Mouse (Mus musculus): ENCODE measurements around the gene Fn3k. TPM values are rescaled to one million over a fixed set of nuclear protein-coding genes. Genes with fewer than 3 reads are reported as not detected.

The Fn3k gene
- total RNA-seq (2021), result 10 to 100 TPM; 27.8 to 33.3 TPM
- long read RNA-seq, experiment 1, transcript Fn3k-201 (6 exons, 1,047 nt), result major isoform, 6 of 8 reads
- long read RNA-seq, experiment 1, partial matches to known transcripts, result 2 of 8 reads
- long read RNA-seq, experiment 1, other reads (novel, unspliced or antisense), result 0 of 8 reads
- long read RNA-seq, experiment 2, transcript Fn3k-201 (6 exons, 1,047 nt), result major isoform, 7 of 9 reads
- long read RNA-seq, experiment 2, partial matches to known transcripts, result 2 of 9 reads
- long read RNA-seq, experiment 2, other reads (novel, unspliced or antisense), result 0 of 9 reads

GRCm38 (mm10) chr11:121434156-121435155, at the start of gene Fn3k:
Gene Fn3k, plus strand, starts transcription at chr11:121434913.
- peak; percentile 94 for DNase-seq

- peak; percentile 90 to 95 for DNase-seq
These were observed 46.8 kb upstream of the Fn3k start, which contains the start of gene Rab40b for GRCm38 (mm10) chr11:121387750-121388553. Gene Rab40b, minus strand, starts transcription at chr11:121388251.

GRCm38 (mm10) chr11:121388554-121388945, 46.2 kb upstream of the Fn3k start:
- DNase-seq, result no peak

- no peak for DNase-seq
These were observed 43.9 kb upstream of the Fn3k start for GRCm38 (mm10) chr11:121390793-121391192.

- DNase-seq, result no peak
These were observed 42.3 kb upstream of the Fn3k start for GRCm38 (mm10) chr11:121392405-121392804.

GRCm38 (mm10) chr11:121407366-121408155, 27.2 kb upstream of the Fn3k start:
- DNase-seq, result no peak

- no peak for DNase-seq
These were observed 20.0 kb upstream of the Fn3k start for GRCm38 (mm10) chr11:121414762-121415161.

- DNase-seq, result no peak
These were observed 19.4 kb upstream of the Fn3k start for GRCm38 (mm10) chr11:121415351-121415750.

- no peak for DNase-seq
These were observed 16.7 kb upstream of the Fn3k start for GRCm38 (mm10) chr11:121417971-121418370.

- no peak for DNase-seq
These were observed 15.8 kb upstream of the Fn3k start for GRCm38 (mm10) chr11:121418932-121419331.

- no peak for DNase-seq
These were observed 14.3 kb upstream of the Fn3k start for GRCm38 (mm10) chr11:121420379-121420778.

GRCm38 (mm10) chr11:121420830-121421552, 13.7 kb upstream of the Fn3k start, which contains the start of gene Fn3krp:
Gene Fn3krp, plus strand, starts transcription at chr11:121421401.
- DNase-seq, result peak; percentile 100

- DNase-seq, result no peak
These were observed 13.1 kb upstream of the Fn3k start for GRCm38 (mm10) chr11:121421553-121422173.

- no peak for DNase-seq
These were observed 1.3 kb upstream of the Fn3k start for GRCm38 (mm10) chr11:121433397-121433796.

- no peak for DNase-seq
These were observed 2.5 kb downstream of the Fn3k start for GRCm38 (mm10) chr11:121437236-121437635.

GRCm38 (mm10) chr11:121439686-121440292, 5.1 kb downstream of the Fn3k start:
- no peak for DNase-seq

- no peak for DNase-seq
These were observed 6.9 kb downstream of the Fn3k start for GRCm38 (mm10) chr11:121441653-121442052.

GRCm38 (mm10) chr11:121442076-121442475, 7.4 kb downstream of the Fn3k start:
- DNase-seq, result no peak

- no peak for DNase-seq
These were observed 16.6 kb downstream of the Fn3k start for GRCm38 (mm10) chr11:121451216-121451726.

All from heart, adult 18-20 months (tissue).